ENCODE assay signal across 29 mouse cellular contexts in the genomic region with DNA sequence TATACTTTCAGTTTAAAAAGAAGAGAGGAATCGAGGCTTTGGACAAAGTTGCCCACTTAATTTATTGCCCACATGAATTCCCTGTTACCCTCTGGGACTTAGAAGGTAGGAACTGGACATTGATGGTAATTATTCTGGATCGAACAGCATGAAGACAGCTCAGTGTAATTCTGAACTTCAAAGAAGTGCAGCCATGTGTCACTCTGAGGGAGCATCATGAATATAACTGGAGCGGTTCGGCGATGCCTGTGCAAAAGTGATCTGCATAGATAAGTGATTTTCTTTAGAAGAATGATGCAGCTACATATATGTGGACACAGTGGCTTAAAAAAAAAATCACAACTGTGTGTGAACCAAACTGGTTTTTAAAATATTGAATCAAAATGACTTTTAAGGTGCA.
DNase-seq lines count a peak whose midpoint lies in the region; ATAC-seq and TF ChIP-seq lines count a peak whose summit lies in the region.
"Had no signal": no experiment of that assay in that cellular context is flagged by ENCODE, and none has a peak within 500 bp of the region (broad histone marks: within the 10 kb centered on the region; RNA-seq: fewer than 3 reads in every experiment).

No protein-coding gene starts in this region.

- intact Hi-C loops in heart, postnatal 10 days (cut with DNase I), result no loop called here

- 0 out of 2 replicates have a peak, but pooled peaks have one; percentile 33 for ATAC-seq in midbrain, embryonic 11.5 days (ENCODE audit: low FRiP score)
- ATAC-seq in midbrain, embryonic 14.5 days (ENCODE audit: low FRiP score, low TSS enrichment), result peak; percentile 46; the same call in 1 of the 2 replicates
- no peak for ATAC-seq in midbrain, postnatal 0 days (ENCODE audit: low FRiP score)
- ATAC-seq: forebrain, embryonic 15.5 days; Patski had no signal

- H3K4me1 ChIP-seq in midbrain, embryonic 11.5 days (ENCODE audit: control insufficient read depth, insufficient read depth, low read length), result no peaks in the 10 kb centered on the region
- no peaks in the 10 kb centered on the region for H3K4me1 ChIP-seq in midbrain, embryonic 10.5 days
- no peaks in the 10 kb centered on the region for H3K4me1 ChIP-seq in midbrain, embryonic 14.5 days (ENCODE audit: control insufficient read depth, insufficient read depth, low read length)
- H3K4me1 ChIP-seq in midbrain, postnatal 0 days (ENCODE audit: insufficient read depth, low read length), result no peaks in the 10 kb centered on the region
- H3K4me1 ChIP-seq: embryonic facial prominence, embryonic 10.5 days; embryonic facial prominence, embryonic 13.5 days; forebrain, embryonic 12.5 days; forebrain, embryonic 15.5 days; hindbrain, embryonic 10.5 days had no signal

- no peak for TF ChIP-seq CTCF in midbrain, postnatal 0 days (IDR thresholded peaks at IDR 0.05)

- H3K9me3 ChIP-seq in midbrain, embryonic 11.5 days (ENCODE audit: control insufficient read depth, low read length), result no peaks in the 10 kb centered on the region
- H3K9me3 ChIP-seq in midbrain, embryonic 10.5 days (replicated peaks), result no peaks in the 10 kb centered on the region
- H3K9me3 ChIP-seq in midbrain, embryonic 14.5 days (ENCODE audit: control insufficient read depth, low read length), result no peaks in the 10 kb centered on the region
- no peaks in the 10 kb centered on the region for H3K9me3 ChIP-seq in midbrain, postnatal 0 days (ENCODE audit: low read length)
- H3K9me3 ChIP-seq: embryonic facial prominence, embryonic 10.5 days; embryonic facial prominence, embryonic 13.5 days; forebrain, embryonic 12.5 days; forebrain, embryonic 15.5 days; G1E; hindbrain, embryonic 10.5 days; hindbrain, embryonic 13.5 days had no signal

- no peaks in the 10 kb centered on the region for H3K27me3 ChIP-seq in midbrain, embryonic 11.5 days (ENCODE audit: control insufficient read depth, insufficient read depth, low read length)
- H3K27me3 ChIP-seq in midbrain, embryonic 10.5 days (ENCODE audit: low read depth, poor library complexity, severe bottlenecking), result no peaks in the 10 kb centered on the region
- no peaks in the 10 kb centered on the region for H3K27me3 ChIP-seq in midbrain, embryonic 14.5 days (ENCODE audit: control insufficient read depth, insufficient read depth, low read length)
- H3K27me3 ChIP-seq in midbrain, postnatal 0 days (ENCODE audit: insufficient read depth, low read length), result no peaks in the 10 kb centered on the region
- H3K27me3 ChIP-seq: CH12.LX; embryonic facial prominence, embryonic 13.5 days; forebrain, embryonic 12.5 days; forebrain, embryonic 15.5 days; hindbrain, embryonic 13.5 days had no signal

- H3K4me3 ChIP-seq in midbrain, embryonic 11.5 days (ENCODE audit: low read depth, low read length), result no peak overlapping the region
- no peak overlapping the region for H3K4me3 ChIP-seq in midbrain, embryonic 10.5 days
- H3K4me3 ChIP-seq in midbrain, embryonic 14.5 days (replicated peaks; ENCODE audit: low read depth, low read length), result no peak overlapping the region
- no peak overlapping the region for H3K4me3 ChIP-seq in midbrain, postnatal 0 days (ENCODE audit: low read depth, low read length)
- H3K4me3 ChIP-seq: embryonic facial prominence, embryonic 10.5 days; embryonic facial prominence, embryonic 13.5 days; erythroblast, embryonic 14.5 days; forebrain, embryonic 12.5 days; forebrain, embryonic 15.5 days; hindbrain, embryonic 10.5 days; hindbrain, embryonic 13.5 days had no signal

- H3K4me2 ChIP-seq in midbrain, embryonic 11.5 days, result no peak overlapping the region
- H3K4me2 ChIP-seq in midbrain, embryonic 14.5 days (ENCODE audit: low read length), result no peak overlapping the region
- no peak overlapping the region for H3K4me2 ChIP-seq in midbrain, postnatal 0 days (ENCODE audit: low read depth, low read length, poor library complexity, severe bottlenecking)
- H3K4me2 ChIP-seq: embryonic facial prominence, embryonic 13.5 days; forebrain, embryonic 12.5 days; forebrain, embryonic 15.5 days; heart, embryonic 11.5 days; hindbrain, embryonic 13.5 days had no signal

- 67% methylated on average over 5 of the region's 5 CpGs for WGBS in midbrain, embryonic 11.5 days
- WGBS in midbrain, embryonic 10.5 days, result 81% methylated on average over 5 of the region's 5 CpGs
- WGBS in midbrain, embryonic 14.5 days, result 28% methylated on average over 5 of the region's 5 CpGs
- 28% methylated on average over 5 of the region's 5 CpGs for WGBS in midbrain, postnatal 0 days

- H3K9ac ChIP-seq in midbrain, embryonic 11.5 days (ENCODE audit: low read length), result no peak overlapping the region
- no peak overlapping the region for H3K9ac ChIP-seq in midbrain, embryonic 14.5 days (replicated peaks; ENCODE audit: low read length)
- H3K9ac ChIP-seq in midbrain, postnatal 0 days (replicated peaks; ENCODE audit: low read length, poor library complexity, severe bottlenecking), result no peak overlapping the region
- H3K9ac ChIP-seq: embryonic facial prominence, embryonic 13.5 days; forebrain, embryonic 12.5 days; forebrain, embryonic 15.5 days; hindbrain, embryonic 13.5 days had no signal

- no peaks in the 10 kb centered on the region for H3K36me3 ChIP-seq in midbrain, embryonic 11.5 days (ENCODE audit: control insufficient read depth, insufficient read depth, low read length)
- H3K36me3 ChIP-seq in midbrain, embryonic 10.5 days, result no peaks in the 10 kb centered on the region
- no peaks in the 10 kb centered on the region for H3K36me3 ChIP-seq in midbrain, embryonic 14.5 days (ENCODE audit: control insufficient read depth, insufficient read depth, low read length)
- no peaks in the 10 kb centered on the region for H3K36me3 ChIP-seq in midbrain, postnatal 0 days (ENCODE audit: insufficient read depth, low read length)
- H3K36me3 ChIP-seq: embryonic facial prominence, embryonic 10.5 days; embryonic facial prominence, embryonic 13.5 days; forebrain, embryonic 12.5 days; forebrain, embryonic 15.5 days; G1E; hindbrain, embryonic 10.5 days; hindbrain, embryonic 13.5 days had no signal

- no peak overlapping the region for H3K27ac ChIP-seq in midbrain, embryonic 11.5 days (ENCODE audit: low read depth, low read length)
- H3K27ac ChIP-seq in midbrain, embryonic 10.5 days (replicated peaks), result no peak overlapping the region
- H3K27ac ChIP-seq in midbrain, embryonic 14.5 days (replicated peaks; ENCODE audit: low read depth, low read length), result no peak overlapping the region
- no peak overlapping the region for H3K27ac ChIP-seq in midbrain, postnatal 0 days (ENCODE audit: low read depth, low read length)
- H3K27ac ChIP-seq: embryonic facial prominence, embryonic 10.5 days; embryonic facial prominence, embryonic 13.5 days; forebrain, embryonic 12.5 days; forebrain, embryonic 15.5 days; hindbrain, embryonic 10.5 days; hindbrain, embryonic 13.5 days had no signal

- DNase-seq in midbrain, embryonic 11.5 days (ENCODE audit: low spot score, missing footprints), result no peak
- no peak for DNase-seq in midbrain, embryonic 10.5 days (ENCODE audit: low spot score)
- peak; percentile 32 for DNase-seq in midbrain, embryonic 14.5 days
- DNase-seq in midbrain, postnatal 0 days (ENCODE audit: low spot score), result peak; percentile 21
- no peak for DNase-seq in thymus, postnatal 4 days
- DNase-seq in heart, postnatal 10 days, result no peak
- DNase-seq in spleen, postnatal 14 days (ENCODE audit: low spot score in 2 of 2), result no peak
- DNase-seq: adrenal gland, postnatal 10 days; adrenal gland, postnatal 36 days; B cell, adult 2 months; cerebellum, adult 11 months; cerebellum, adult 8-10 months; cerebellum, postnatal 10 days; cerebellum, postnatal 36 days; embryo, embryonic 11 days; gastrocnemius, postnatal 25 days; heart, adult 11 months; heart, postnatal 36 days had no signal

Comparison
In these comparisons a context has a peak if more than half of its experiments do, and no peak if none do; other contexts are left out.
1. DNase-seq: peak in midbrain, embryonic 14.5 days (single experiment) and midbrain, postnatal 0 days (single experiment); none in midbrain, embryonic 11.5 days (single experiment), midbrain, embryonic 10.5 days (single experiment), thymus, postnatal 4 days (single experiment), heart, postnatal 10 days (0 of 2) and spleen, postnatal 14 days (0 of 2).